Mouse (Mus musculus): ENCODE data around the gene Ly6g5c. TPM values are rescaled to one million over a fixed set of nuclear protein-coding genes. Genes with fewer than 3 reads are reported as not detected.
A peak's percentile ranks its signal among the peaks of the same experiment; 100 is the strongest.

The Ly6g5c gene
- polyA plus RNA-seq, 1 experiment = not detected

- 92% methylated on average over 16 of the region's 16 CpGs for WGBS
Observed at GRCm38 (mm10) chr17:35082841-35083576, 25.1 kb upstream of the Ly6g5c start.

DNA sequence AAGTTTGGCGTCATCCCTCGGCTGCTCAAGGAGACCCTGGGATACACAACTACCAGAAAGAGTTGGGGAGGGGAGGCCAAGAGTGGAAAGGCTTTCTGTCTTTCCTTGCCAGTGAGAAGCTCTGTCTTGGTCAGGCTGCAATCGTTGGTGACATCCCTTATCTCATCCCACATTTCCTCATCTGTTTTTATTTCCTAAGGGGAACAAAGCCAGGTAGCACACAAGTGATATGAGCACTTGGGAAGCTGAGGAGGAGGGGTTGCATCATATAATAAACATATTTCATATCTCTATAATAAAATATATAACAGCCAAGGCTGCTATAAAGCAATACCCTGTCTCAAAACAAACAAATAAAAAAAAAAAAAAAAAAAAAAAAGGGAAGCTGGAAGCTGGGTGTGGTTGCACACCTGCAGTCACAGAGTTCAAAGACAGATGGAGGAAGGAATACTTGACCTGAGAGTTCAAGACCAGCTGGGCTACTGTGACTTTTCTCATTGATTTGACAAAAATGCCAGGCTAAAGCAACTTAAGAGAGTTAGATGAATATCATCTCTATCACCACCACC is 24.1 kb upstream of the Ly6g5c start:
- H3K27me3 ChIP-seq (ENCODE audit: control insufficient read depth, insufficient read depth, low read length) = no peaks in the 10 kb centered on the region
- H3K36me3 ChIP-seq (ENCODE audit: control insufficient read depth, insufficient read depth, low read length) = no peaks in the 10 kb centered on the region
- no peak for TF ChIP-seq POLR2A (IDR thresholded peaks at IDR 0.05; ENCODE audit: low read depth, low read length)
- TF ChIP-seq CTCF (IDR thresholded peaks at IDR 0.05; ENCODE audit: extremely low read depth, insufficient read length, insufficient replicate concordance, low read depth, low read length) = no peak
- no peak overlapping the region for H3K27ac ChIP-seq (ENCODE audit: insufficient read depth, low read depth, low read length)
- WGBS = 15% methylated on average over 3 of the region's 3 CpGs
- H3K4me3 ChIP-seq (ENCODE audit: low read depth, low read length) = no peak overlapping the region
- H3K4me1 ChIP-seq (ENCODE audit: control insufficient read depth, insufficient read depth, insufficient read length, low read length) = peaks cover 19% of the 10 kb centered on the region; the same call in 1 of the 2 replicates

More at GRCm38 (mm10) chr17:35082841-35083576, 25.1 kb upstream of the Ly6g5c start:
- no peaks in the 10 kb centered on the region for H3K36me3 ChIP-seq (ENCODE audit: control insufficient read depth, insufficient read depth, low read length)
- TF ChIP-seq POLR2A (IDR thresholded peaks at IDR 0.05; ENCODE audit: low read depth, low read length) (no peak), CTCF (IDR thresholded peaks at IDR 0.05; ENCODE audit: extremely low read depth, insufficient read length, insufficient replicate concordance, low read depth, low read length) (no peak)
- H3K27ac ChIP-seq (ENCODE audit: insufficient read depth, low read depth, low read length) = no peak overlapping the region
- no peaks in the 10 kb centered on the region for H3K27me3 ChIP-seq (ENCODE audit: control insufficient read depth, insufficient read depth, low read length)
- H3K4me1 ChIP-seq (ENCODE audit: control insufficient read depth, insufficient read depth, insufficient read length, low read length) = peaks cover 21% of the 10 kb centered on the region
- H3K4me3 ChIP-seq (ENCODE audit: low read depth, low read length) = no peak overlapping the region

- WGBS = 68% methylated on average over 7 of the region's 7 CpGs
- Histone ChIP-seq H3K4me3 (ENCODE audit: low read depth, low read length) (no peak within 1 kb of the TSS), H3K27ac (ENCODE audit: insufficient read depth, low read depth, low read length) (no peak within 1 kb of the TSS)
Observed at GRCm38 (mm10) chr17:35085208-35085865, 22.7 kb upstream of the Ly6g5c start, which contains the start of gene Ly6g6f. TSS of gene Ly6g6f (minus strand) at chr17:35085610.

DNA sequence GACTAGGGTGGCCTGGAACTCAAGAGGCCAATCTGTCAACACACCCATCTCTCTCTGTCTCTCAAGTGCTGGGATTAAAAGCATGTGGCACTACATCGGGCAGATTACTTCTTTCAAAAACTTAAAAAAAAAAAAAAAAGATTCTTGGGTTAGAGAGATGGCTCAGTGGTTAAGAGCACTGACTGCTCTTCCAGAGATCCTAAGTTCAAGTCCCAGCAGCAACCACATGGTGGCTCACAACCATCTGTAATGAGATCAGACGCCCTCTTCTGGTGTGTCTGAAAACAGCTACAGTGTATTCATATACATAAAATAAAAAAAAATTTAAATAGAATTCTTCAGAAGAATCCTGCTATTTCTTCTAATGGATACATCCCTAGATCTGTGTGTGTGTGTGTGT is 19.9 kb upstream of the Ly6g5c start:
- TF ChIP-seq POLR2A (IDR thresholded peaks at IDR 0.05; ENCODE audit: low read depth, low read length) (no peak), CTCF (IDR thresholded peaks at IDR 0.05; ENCODE audit: extremely low read depth, insufficient read length, insufficient replicate concordance, low read depth, low read length) (no peak)
- Histone ChIP-seq H3K4me3 (ENCODE audit: low read depth, low read length) (no peak overlapping the region), H3K36me3 (ENCODE audit: control insufficient read depth, insufficient read depth, low read length) (peaks cover 20% of the 10 kb centered on the region), H3K4me1 (ENCODE audit: control insufficient read depth, insufficient read depth, insufficient read length, low read length) (peaks cover 6% of the 10 kb centered on the region; the same call in 1 of the 2 replicates), H3K27me3 (ENCODE audit: control insufficient read depth, insufficient read depth, low read length) (no peaks in the 10 kb centered on the region), H3K27ac (ENCODE audit: insufficient read depth, low read depth, low read length) (no peak overlapping the region)
- WGBS = 43% methylated on average over 2 of the region's 2 CpGs

More at GRCm38 (mm10) chr17:35085208-35085865, 22.7 kb upstream of the Ly6g5c start, which contains the start of gene Ly6g6f:
- Histone ChIP-seq H3K36me3 (ENCODE audit: control insufficient read depth, insufficient read depth, low read length) (no peaks in the 10 kb centered on the region), H3K27me3 (ENCODE audit: control insufficient read depth, insufficient read depth, low read length) (no peaks in the 10 kb centered on the region), H3K4me1 (ENCODE audit: control insufficient read depth, insufficient read depth, insufficient read length, low read length) (peaks cover 9% of the 10 kb centered on the region; the same call in 1 of the 2 replicates)
- TF ChIP-seq POLR2A (IDR thresholded peaks at IDR 0.05; ENCODE audit: low read depth, low read length) (no peak), CTCF (IDR thresholded peaks at IDR 0.05; ENCODE audit: extremely low read depth, insufficient read length, insufficient replicate concordance, low read depth, low read length) (no peak)

- Histone ChIP-seq H3K4me3 (ENCODE audit: low read depth, low read length) (peak within 1 kb of the TSS; percentile 73), H3K27ac (ENCODE audit: insufficient read depth, low read depth, low read length) (peak within 1 kb of the TSS; percentile 93), H3K36me3 (ENCODE audit: control insufficient read depth, insufficient read depth, low read length) (peaks cover 25% of the 10 kb centered on the region), H3K4me1 (ENCODE audit: control insufficient read depth, insufficient read depth, insufficient read length, low read length) (0 out of 2 replicates have a peak, but pooled peaks cover 3% of the 10 kb centered on the region), H3K27me3 (ENCODE audit: control insufficient read depth, insufficient read depth, low read length) (no peaks in the 10 kb centered on the region)
- WGBS = 2% methylated on average over 64 of the region's 67 CpGs
- TF ChIP-seq CTCF (IDR thresholded peaks at IDR 0.05; ENCODE audit: extremely low read depth, insufficient read length, insufficient replicate concordance, low read depth, low read length) (no peak), POLR2A (IDR thresholded peaks at IDR 0.05; ENCODE audit: low read depth, low read length) (peak; percentile 86)
Observed at GRCm38 (mm10) chr17:35088825-35089644, 19.0 kb upstream of the Ly6g5c start, which contains the start of gene Abhd16a. TSS of gene Abhd16a (plus strand) at chr17:35089263.

GRCm38 (mm10) chr17:35090166-35090932 is 17.7 kb upstream of the Ly6g5c start:
- TF ChIP-seq POLR2A (IDR thresholded peaks at IDR 0.05; ENCODE audit: low read depth, low read length) (no peak), CTCF (IDR thresholded peaks at IDR 0.05; ENCODE audit: extremely low read depth, insufficient read length, insufficient replicate concordance, low read depth, low read length) (no peak)
- H3K4me1 ChIP-seq (ENCODE audit: control insufficient read depth, insufficient read depth, insufficient read length, low read length) = no peaks in the 10 kb centered on the region
- peak overlapping the region; percentile 93; the same call in 1 of the 2 replicates for H3K27ac ChIP-seq (ENCODE audit: insufficient read depth, low read depth, low read length)
- no peaks in the 10 kb centered on the region for H3K27me3 ChIP-seq (ENCODE audit: control insufficient read depth, insufficient read depth, low read length)
- WGBS = 56% methylated on average over 8 of the region's 8 CpGs
- peak overlapping the region; percentile 30 for H3K4me3 ChIP-seq (ENCODE audit: low read depth, low read length)
- peaks cover 35% of the 10 kb centered on the region for H3K36me3 ChIP-seq (ENCODE audit: control insufficient read depth, insufficient read depth, low read length)

Data from small intestine, adult 2 months (tissue).